Mouse (Mus musculus) C2C12 (cell line): Measurements from ENCODE around the gene Bmf. TPM values are rescaled to one million over a fixed set of nuclear protein-coding genes. Genes with fewer than 3 reads are reported as not detected.

Experiments used
- H3K27me3 ChIP-seq: one replicate; pipeline ENCODE4 v1.6.1; 2011; ENCODE audit not compliant: control insufficient read depth, insufficient read depth, insufficient read length
- H3K36me3 ChIP-seq: one replicate; pipeline ENCODE4 v1.6.1; 2011; ENCODE audit not compliant: control insufficient read depth, insufficient read depth
- H3K4me3 ChIP-seq: one replicate; pipeline ENCODE4 v1.5.1; 2011; ENCODE audit warnings: mild to moderate bottlenecking, control low read depth; ENCODE audit not compliant: poor library complexity, insufficient read depth, severe bottlenecking
- H3K79me2 ChIP-seq: one replicate; pipeline ENCODE4 v1.6.1; 2011; ENCODE audit not compliant: control insufficient read depth, insufficient read depth
- H3K79me3 ChIP-seq: one replicate; pipeline ENCODE4 v1.6.1; 2011; ENCODE audit warnings: low read depth, control low read depth
- H3ac ChIP-seq: one replicate; pipeline ENCODE3; 2011; ENCODE audit warnings: low read depth; ENCODE audit not compliant: control insufficient read depth, insufficient read length
- CEBPB ChIP-seq: IDR thresholded peaks from one replicate; pipeline ENCODE4 v1.6.1; 2011; ENCODE audit warnings: low read depth, mild to moderate bottlenecking, control low read depth, moderate library complexity
- CTCF ChIP-seq: IDR thresholded peaks from one replicate; pipeline ENCODE4 v1.5.1; 2011; ENCODE audit not compliant: control insufficient read depth, insufficient read depth, insufficient read length
- FOSL1 ChIP-seq: IDR thresholded peaks from one replicate; pipeline ENCODE4 v1.8.0; 2011; ENCODE audit warnings: mild to moderate bottlenecking, low read length; ENCODE audit not compliant: poor library complexity, insufficient read depth, severe bottlenecking
- MAX ChIP-seq: IDR thresholded peaks from one replicate; pipeline ENCODE4 v1.6.1; 2011; ENCODE audit warnings: mild to moderate bottlenecking, control low read depth
- MYOD1 ChIP-seq: IDR thresholded peaks from one replicate; pipeline ENCODE4 v1.6.1; 2011; ENCODE audit warnings: low read depth; ENCODE audit not compliant: control insufficient read depth, insufficient read length
- MYOG ChIP-seq: IDR thresholded peaks from one replicate; pipeline ENCODE4 v1.6.1; 2011; ENCODE audit not compliant: control insufficient read depth, insufficient read length; ENCODE audit errors: extremely low read depth
- USF1 ChIP-seq: IDR thresholded peaks from one replicate; pipeline ENCODE4 v1.6.1; 2011; ENCODE audit warnings: low read depth, mild to moderate bottlenecking, control low read depth, moderate library complexity
- polyA plus RNA-seq: library from polyadenylated mRNA; unstranded; fragments of >200 nt; fragmentation: generic; extraction: Trizol; gene quantifications from one replicate; pipeline ENCODE4 v1.2.1, GENCODE M21; 2012; ENCODE audit warnings: missing spikeins

The Bmf gene
- polyA plus RNA-seq, 1 experiment, result 0.42 TPM

- Histone ChIP-seq H3ac (no peak overlapping the region), H3K79me2 (no peaks in the 10 kb centered on the region), H3K4me3 (no peak overlapping the region), H3K79me3 (no peaks in the 10 kb centered on the region), H3K27me3 (no peaks in the 10 kb centered on the region), H3K36me3 (no peaks in the 10 kb centered on the region)
- TF ChIP-seq MYOD1 (no peak), CEBPB (no peak), FOSL1 (no peak), CTCF (no peak), MAX (no peak), USF1 (no peak), MYOG (no peak)
Observed at GRCm38 (mm10) chr2:118491281-118491731, 58.2 kb downstream of the Bmf start.

GRCm38 (mm10) chr2:118490241-118491091 lies 59.0 kb downstream of the Bmf start:
- H3K79me3 ChIP-seq, result no peaks in the 10 kb centered on the region
- H3K36me3 ChIP-seq, result no peaks in the 10 kb centered on the region
- no peak overlapping the region for H3ac ChIP-seq
- TF ChIP-seq CEBPB (peak; percentile 63), MYOD1 (no peak)
- no peaks in the 10 kb centered on the region for H3K27me3 ChIP-seq
- no peak overlapping the region for H3K4me3 ChIP-seq
- H3K79me2 ChIP-seq, result no peaks in the 10 kb centered on the region

DNA sequence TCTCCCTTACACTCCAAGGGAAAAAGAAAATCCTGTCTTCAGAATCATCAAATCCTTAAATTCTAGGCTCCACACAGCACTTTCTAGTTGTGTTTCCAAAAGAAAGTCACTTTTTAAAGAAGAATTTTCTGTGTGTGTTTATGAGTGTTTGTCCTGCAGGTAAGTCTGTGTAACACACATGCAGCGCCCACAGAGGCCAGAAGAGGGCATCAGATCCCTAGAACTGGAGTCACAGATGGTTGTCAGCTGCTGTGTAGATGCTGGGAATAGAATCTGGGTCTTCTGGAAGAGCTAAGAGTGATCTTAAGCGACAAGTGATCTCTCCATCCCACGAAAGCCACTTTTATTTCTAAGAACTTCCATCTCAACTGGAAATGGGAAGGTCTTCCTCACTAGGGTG lies 61.7 kb downstream of the Bmf start:
- Histone ChIP-seq H3K36me3 (no peaks in the 10 kb centered on the region), H3K79me2 (no peaks in the 10 kb centered on the region)

GRCm38 (mm10) chr2:118486933-118487332 lies 62.6 kb downstream of the Bmf start:
- Histone ChIP-seq H3K79me3 (no peaks in the 10 kb centered on the region), H3K79me2 (no peaks in the 10 kb centered on the region), H3K4me3 (no peak overlapping the region), H3ac (no peak overlapping the region), H3K27me3 (no peaks in the 10 kb centered on the region), H3K36me3 (no peaks in the 10 kb centered on the region)
- TF ChIP-seq CTCF, result peak; percentile 91
- no peak for TF ChIP-seq CEBPB

More for the DNA sequence above, 61.7 kb downstream of the Bmf start:
- H3ac ChIP-seq, result no peak overlapping the region
- H3K27me3 ChIP-seq, result no peaks in the 10 kb centered on the region
- TF ChIP-seq CTCF (no peak), MYOG (no peak), FOSL1 (no peak), MAX (no peak), CEBPB (no peak), USF1 (no peak), MYOD1 (no peak)
- no peaks in the 10 kb centered on the region for H3K79me3 ChIP-seq
- H3K4me3 ChIP-seq, result no peak overlapping the region

DNA sequence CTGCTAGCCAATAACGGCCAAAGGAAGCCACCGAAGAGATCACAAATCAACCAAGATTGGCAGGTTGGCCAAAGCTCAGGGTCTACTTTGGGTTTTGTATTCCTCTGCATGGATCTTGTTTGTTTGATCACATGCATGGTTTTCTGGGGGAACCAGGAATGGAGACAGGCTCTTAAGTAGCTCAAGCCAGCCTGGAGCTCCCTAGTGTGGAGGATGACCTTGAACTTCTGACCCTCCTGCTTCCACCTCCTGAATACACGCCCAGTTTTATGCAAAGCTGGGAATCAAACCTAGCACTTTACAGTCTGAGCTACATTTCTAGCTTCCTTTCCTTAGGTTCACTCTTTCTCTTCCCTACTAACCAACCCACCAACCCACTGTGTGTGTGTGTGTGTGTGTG lies 64.1 kb downstream of the Bmf start:
- H3K79me3 ChIP-seq, result no peaks in the 10 kb centered on the region

DNA sequence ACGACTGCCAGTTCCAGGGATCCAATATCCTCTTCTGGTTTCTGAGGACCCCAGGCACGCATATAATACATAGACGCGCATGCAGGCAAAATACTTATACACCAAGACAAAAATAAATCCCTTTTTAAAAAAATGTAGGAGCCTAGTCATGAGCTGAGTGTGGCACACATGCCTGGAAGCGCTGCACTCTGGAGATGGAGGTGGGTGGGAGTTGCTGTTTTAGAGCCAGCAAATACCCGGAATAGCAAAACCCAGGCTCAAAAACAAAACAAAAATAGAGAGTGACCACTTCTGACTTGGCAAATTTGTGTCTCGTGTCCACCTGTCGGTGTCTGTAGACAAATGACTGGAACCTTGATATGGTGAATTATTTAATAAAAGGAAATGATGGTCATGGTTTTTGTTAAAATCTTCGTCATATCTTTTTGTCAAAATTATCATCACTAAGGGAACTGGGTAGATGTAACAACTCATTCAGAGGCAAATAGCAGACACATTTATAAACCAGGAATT lies 65.0 kb downstream of the Bmf start:
- no peaks in the 10 kb centered on the region for H3K36me3 ChIP-seq
- H3K27me3 ChIP-seq, result no peaks in the 10 kb centered on the region
- TF ChIP-seq CEBPB (no peak), FOSL1 (no peak), MYOD1 (no peak), MAX (no peak), MYOG (no peak), CTCF (no peak), USF1 (no peak)
- H3ac ChIP-seq, result no peak overlapping the region
- H3K4me3 ChIP-seq, result no peak overlapping the region
- H3K79me2 ChIP-seq, result peaks cover under 1% of the 10 kb centered on the region
- H3K79me3 ChIP-seq, result no peaks in the 10 kb centered on the region

More for the DNA sequence above, 64.1 kb downstream of the Bmf start:
- no peaks in the 10 kb centered on the region for H3K27me3 ChIP-seq
- H3K4me3 ChIP-seq, result no peak overlapping the region
- TF ChIP-seq FOSL1, result no peak
- no peak for TF ChIP-seq MAX
- TF ChIP-seq MYOD1, result no peak
- TF ChIP-seq CTCF, result no peak
- TF ChIP-seq USF1, result no peak
- TF ChIP-seq MYOG, result no peak
- TF ChIP-seq CEBPB, result no peak
- H3K36me3 ChIP-seq, result no peaks in the 10 kb centered on the region
- H3ac ChIP-seq, result no peak overlapping the region
- no peaks in the 10 kb centered on the region for H3K79me2 ChIP-seq
